Mouse (Mus musculus) urinary bladder, postnatal 0 days (tissue): Measurements from ENCODE around the gene 9130019O22Rik. TPM values are rescaled to one million over a fixed set of nuclear protein-coding genes. Genes with fewer than 3 reads are reported as not detected.

Experiments
- polyA plus RNA-seq: library from polyadenylated mRNA; unstranded; fragments of >200 nt; fragmentation: Nextera tagmentation; extraction: Ambion mirVana; gene quantifications from 2 replicates; pipeline ENCODE4 v1.2.1, GENCODE M21; 2015

Gene 9130019O22Rik
- 3.3 and 3.5 TPM in 2 replicates for polyA plus RNA-seq

DNA sequence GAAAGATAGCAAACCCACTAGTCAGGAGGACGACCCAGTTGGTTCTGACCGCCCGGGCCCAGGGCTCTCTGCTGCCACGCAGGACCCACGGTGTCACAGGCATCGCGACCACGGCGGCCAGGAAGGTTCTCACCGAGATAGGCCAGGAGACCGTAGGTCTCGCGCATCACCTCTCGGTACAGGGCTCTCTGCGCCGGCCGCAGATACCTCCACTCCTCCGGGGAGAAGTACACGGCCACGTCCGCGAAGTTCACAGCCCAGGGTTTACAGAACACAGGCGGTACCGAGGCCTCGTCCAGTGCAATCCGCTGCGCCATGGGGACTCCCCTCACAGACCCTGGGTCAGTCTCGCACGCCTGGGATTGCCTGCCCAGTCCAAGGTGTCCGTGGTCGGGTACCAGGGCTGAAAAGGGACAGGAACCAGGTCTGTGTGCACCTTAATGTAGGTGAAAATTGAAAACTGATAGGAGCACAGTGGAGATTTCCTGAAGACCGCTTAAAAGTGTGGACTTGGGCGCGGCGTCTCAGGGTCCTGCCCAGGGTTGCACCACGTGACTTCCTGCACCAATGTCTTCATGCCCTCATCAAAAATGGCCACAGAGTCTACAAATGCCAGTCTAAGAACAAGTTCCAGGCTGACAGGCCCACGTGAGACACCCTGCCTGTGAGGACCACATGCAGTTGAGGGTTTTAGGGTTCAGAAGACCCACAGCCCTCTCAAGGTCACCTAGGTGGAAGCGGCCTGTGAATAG is at the start of gene 9130019O22Rik:
Gene 9130019O22Rik, minus strand, starts transcription at position 526 of the 752 bp plus-strand sequence.

DNA sequence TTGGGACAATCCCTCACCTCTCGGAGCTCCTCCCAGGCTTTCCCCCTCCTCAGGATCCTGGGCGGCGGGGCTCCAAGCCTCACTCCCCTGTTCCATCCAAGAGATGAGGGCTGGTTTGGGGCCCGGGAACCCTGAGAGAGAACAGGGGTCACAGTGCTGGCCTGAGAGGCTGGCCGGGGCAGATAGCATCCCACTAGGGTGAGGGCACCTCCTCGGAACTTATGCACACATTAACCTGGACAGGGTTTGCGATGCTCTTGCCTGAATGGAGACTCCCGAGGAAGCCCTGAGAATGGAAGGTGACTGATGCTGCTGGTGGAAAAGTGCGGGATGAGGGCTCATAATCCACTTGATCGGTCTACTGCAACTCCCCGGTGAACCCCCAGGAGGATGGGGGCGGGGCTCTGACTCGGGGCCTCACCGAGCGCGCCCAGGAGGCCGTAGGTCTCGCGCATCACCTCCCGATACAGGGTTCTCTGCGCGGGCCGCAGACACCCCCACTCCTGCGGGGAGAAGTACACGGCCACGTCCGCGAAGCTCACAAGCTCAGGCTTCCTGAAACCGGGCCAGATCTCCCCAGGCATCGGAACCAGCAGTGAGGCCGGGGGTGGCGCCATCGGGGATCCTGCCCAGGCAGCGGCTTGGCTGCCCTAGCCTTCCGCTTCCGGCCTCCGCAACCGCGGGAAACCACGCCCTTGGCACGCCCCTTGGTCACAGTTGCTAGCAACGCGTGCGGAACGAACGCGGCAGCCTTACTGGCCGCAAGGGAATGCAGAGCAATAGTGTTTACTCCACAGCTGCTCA is 34.6 kb upstream of the 9130019O22Rik start, which contains the start of gene Zfp688:
Gene Zfp688, minus strand, starts transcription at position 681 of the 804 bp plus-strand sequence.

DNA sequence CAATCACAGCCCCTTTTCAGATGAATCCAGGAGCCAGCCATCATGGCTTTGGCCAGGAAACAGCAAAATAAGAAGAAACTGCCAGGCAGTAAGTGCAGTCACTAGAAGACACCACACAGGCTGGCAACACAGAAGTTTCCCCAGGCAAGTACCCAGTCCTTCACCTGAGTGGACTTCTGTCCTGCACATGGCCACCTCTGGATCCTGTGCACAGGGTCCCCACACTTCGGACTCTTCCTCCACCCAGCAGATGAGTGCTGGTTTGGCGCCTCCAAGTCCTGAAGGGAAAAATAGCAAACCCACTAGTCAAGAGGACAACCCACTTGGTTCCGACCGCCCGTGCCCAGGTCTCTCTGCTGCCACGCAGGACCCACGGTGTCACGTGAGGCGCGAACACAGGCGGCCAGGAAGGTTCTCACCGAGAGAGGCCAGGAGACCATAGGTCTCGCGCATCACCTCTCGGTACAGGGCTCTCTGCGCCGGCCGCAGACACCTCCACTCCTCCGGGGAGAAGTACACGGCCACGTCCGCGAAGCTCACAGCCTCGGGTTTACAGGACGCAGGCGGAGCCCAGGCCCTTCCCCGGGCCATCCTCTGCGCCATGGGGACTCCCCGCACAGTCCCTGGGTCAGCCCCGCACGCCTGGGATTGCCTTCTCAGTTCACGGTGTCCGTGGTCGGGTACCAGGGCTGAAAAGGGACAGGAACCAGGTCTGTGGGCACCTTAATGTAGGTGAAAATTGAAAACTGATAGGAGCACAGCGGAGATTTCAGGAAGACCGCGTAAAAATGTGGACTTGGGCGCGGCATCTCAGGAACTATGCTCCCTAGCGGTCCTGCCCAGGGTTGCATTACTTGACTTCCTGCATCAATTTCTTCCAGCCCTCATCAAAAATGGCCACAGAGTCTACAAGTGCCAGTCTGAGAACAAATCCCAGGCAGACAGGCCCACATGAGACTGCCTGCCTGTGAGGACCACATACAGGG is 19.3 kb upstream of the 9130019O22Rik start, which contains the start of gene Zfp764:
Gene Zfp764, minus strand, starts transcription at position 821 of the 986 bp plus-strand sequence.

DNA sequence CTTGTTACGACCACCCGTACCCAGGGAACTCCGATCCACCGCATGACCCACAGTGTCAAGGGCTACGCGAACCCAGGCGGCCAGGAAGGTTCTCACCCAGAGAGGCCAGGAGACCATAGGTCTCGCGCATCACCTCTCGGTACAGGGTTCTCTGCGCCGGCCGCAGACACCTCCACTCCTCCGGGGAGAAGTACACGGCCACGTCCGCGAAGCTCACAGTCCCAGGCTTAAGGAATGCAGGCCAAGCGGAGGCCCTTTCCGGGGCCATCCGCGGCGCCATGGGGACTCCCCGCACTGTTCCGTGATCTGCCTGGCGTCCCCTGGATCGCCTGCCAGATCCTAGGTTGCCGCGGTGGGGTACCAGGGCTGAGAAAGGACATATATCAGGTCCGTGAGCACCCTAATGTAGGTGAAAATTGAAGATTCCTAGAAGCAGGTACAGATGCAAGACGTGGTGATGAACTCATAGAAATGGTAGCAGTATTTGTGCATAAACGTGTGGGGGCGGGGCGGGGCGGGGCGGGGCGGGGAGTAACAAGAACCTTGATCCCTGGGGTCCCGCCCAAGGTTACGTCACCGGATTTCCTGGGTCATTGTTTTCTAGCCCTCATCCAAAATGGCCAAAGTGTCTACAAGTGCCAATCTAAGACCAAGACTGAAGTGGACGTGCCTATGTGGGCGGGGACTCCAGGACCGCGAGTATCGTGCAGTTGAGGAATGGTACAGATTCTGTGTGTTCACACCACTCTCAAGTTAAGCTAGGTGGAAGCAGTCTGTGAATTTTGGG is 6.4 kb upstream of the 9130019O22Rik start, which contains the start of gene E430018J23Rik:
Gene E430018J23Rik, minus strand, starts transcription at position 473 of the 787 bp plus-strand sequence.

DNA sequence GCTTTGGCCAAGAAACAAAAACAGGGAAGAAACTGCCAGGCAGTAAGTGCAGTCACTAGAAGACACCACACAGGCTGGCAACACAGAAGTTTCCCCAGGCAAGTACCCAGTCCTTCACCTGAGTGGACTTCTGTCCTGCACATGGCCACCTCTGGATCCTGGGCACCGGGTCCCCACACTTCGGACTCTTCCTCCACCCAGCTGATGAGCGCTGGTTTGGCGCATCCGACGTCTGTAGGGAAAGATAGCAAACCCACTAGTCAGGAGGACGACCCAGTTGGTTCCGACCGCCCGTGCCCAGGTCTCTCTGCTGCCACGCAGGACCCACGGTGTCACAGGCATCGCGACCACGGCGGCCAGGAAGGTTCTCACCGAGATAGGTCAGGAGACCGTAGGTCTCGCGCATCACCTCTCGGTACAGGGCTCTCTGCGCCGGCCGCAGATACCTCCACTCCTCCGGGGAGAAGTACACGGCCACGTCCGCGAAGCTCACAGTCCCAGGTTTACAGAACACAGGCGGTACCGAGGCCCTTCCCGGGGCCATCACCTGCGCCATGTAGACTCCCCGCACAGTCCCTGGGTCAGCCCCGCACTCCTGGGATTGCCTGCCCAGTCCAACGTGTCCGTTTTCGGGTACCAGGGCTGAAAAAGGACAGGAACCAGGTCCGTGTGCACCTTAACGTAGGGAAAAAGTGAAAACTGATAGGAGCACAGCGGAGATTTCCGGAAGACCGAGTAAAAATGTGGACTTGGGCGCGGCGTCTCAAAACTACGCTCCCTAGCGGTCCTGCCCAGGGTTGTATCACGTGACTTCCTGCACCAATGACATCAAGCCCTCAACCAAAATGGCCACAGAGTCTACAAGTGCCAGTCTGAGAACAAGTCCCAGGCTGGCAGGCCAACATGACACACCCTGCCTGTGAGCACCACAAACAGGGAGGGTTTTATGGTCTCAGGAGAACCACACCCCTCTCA is 11.4 kb downstream of the 9130019O22Rik start, which contains the start of gene Zfp747:
Gene Zfp747, minus strand, starts transcription at position 780 of the 975 bp plus-strand sequence.

DNA sequence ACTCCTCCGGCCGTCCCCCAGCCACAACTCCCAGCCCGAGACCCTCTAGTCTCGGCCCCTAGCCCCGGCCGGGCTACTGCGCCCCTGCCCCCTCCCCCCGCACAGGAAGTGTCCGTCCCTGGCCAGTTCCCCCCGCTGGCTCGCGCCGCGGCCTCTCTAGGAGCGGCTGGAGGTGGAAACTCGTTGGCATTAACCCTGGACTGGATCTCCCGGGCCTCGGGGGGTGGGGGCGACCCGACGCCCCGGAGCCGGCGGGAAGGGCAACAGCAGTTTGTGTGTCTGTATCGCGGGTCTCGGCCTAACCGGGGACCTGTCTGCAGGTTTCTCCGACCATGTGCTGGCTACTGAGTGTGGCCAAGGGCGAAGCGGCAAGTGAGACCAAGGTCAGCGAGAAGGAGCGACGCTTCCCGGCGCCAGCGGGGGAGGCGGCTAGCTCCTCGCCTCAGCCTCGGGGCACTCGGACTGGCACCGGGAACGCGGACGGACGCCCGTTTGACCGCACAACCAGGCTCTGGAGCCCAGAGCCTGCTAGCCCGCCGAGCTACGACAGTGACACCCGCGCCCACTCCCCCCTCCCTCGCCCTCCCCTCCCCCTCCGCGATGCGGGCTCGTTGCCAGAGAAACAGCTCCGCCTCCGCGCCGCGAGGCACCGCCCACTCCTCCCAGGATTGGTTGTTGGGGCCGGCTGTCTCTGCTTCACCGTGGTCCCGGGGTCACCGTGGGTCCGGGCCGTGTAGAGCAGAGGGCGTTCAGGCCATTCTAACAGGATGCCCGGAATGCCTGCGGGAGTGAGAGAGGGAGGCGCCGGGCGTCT is 41.2 kb downstream of the 9130019O22Rik start, which contains the start of gene Zfp768:
Gene Zfp768, minus strand, starts transcription at position 78 of the 814 bp plus-strand sequence.

Other genes starting within 250 kb of the 9130019O22Rik start
- gene Spn, start 249.3 kb downstream of the 9130019O22Rik start, polyA plus RNA-seq: 0.13 TPM in 2 replicates
- gene Cd2bp2, start 191.1 kb downstream of the 9130019O22Rik start, polyA plus RNA-seq: 27.0 and 31.8 TPM in 2 replicates
- gene Tbc1d10b, start 178.7 kb downstream of the 9130019O22Rik start, polyA plus RNA-seq: 12.6 and 12.7 TPM in 2 replicates
- gene Mylpf, start 178.3 kb downstream of the 9130019O22Rik start, polyA plus RNA-seq: 2.5 and 3.2 TPM in 2 replicates
- 12.0 and 13.4 TPM in 2 replicates for gene Zfp553, start 154.1 kb downstream of the 9130019O22Rik start, polyA plus RNA-seq
- 8.5 and 10.1 TPM in 2 replicates for gene Sept1, start 154.0 kb downstream of the 9130019O22Rik start, polyA plus RNA-seq
- gene Zfp771, start 142.9 kb downstream of the 9130019O22Rik start, polyA plus RNA-seq: 49.9 and 51.6 TPM in 2 replicates
- 53.2 and 54.2 TPM in 2 replicates for gene Dctpp1, start 126.5 kb downstream of the 9130019O22Rik start, polyA plus RNA-seq
- 41.8 and 42.9 TPM in 2 replicates for gene Sephs2, start 113.1 kb downstream of the 9130019O22Rik start, polyA plus RNA-seq
- 0.49 and 1.5 TPM in 2 replicates for gene Itgal, start 90.9 kb downstream of the 9130019O22Rik start, polyA plus RNA-seq
- 8.6 and 9.7 TPM in 2 replicates for gene Zfp768, start 41.6 kb downstream of the 9130019O22Rik start, polyA plus RNA-seq
- 5.0 and 5.6 TPM in 2 replicates for gene Zfp747, start 11.1 kb downstream of the 9130019O22Rik start, polyA plus RNA-seq
- gene E430018J23Rik, start 6.5 kb upstream of the 9130019O22Rik start, polyA plus RNA-seq: 3.7 and 4.1 TPM in 2 replicates
- gene Zfp764, start 19.7 kb upstream of the 9130019O22Rik start, polyA plus RNA-seq: 5.0 and 5.3 TPM in 2 replicates
- 15.9 and 16.3 TPM in 2 replicates for gene Zfp688, start 34.9 kb upstream of the 9130019O22Rik start, polyA plus RNA-seq
- 2.7 and 2.8 TPM in 2 replicates for gene Zfp689, start 62.0 kb upstream of the 9130019O22Rik start, polyA plus RNA-seq
- gene Prr14, start 72.4 kb upstream of the 9130019O22Rik start, polyA plus RNA-seq: 40.2 and 41.9 TPM in 2 replicates
- 6.4 and 8.7 TPM in 2 replicates for gene Fbrs, start 92.0 kb upstream of the 9130019O22Rik start, polyA plus RNA-seq
- gene Srcap, start 124.8 kb upstream of the 9130019O22Rik start, polyA plus RNA-seq: 20.0 and 20.5 TPM in 2 replicates
- 6.0 and 6.3 TPM in 2 replicates for gene Gm42715, start 132.4 kb upstream of the 9130019O22Rik start, polyA plus RNA-seq
- 6.1 and 7.4 TPM in 2 replicates for gene Tmem265, start 174.2 kb upstream of the 9130019O22Rik start, polyA plus RNA-seq
- 23.7 and 25.8 TPM in 2 replicates for gene Phkg2, start 186.2 kb upstream of the 9130019O22Rik start, polyA plus RNA-seq
- gene Ccdc189, start 201.4 kb upstream of the 9130019O22Rik start, polyA plus RNA-seq: 2.7 and 4.4 TPM in 2 replicates
- 18.1 and 21.6 TPM in 2 replicates for gene Rnf40, start 201.6 kb upstream of the 9130019O22Rik start, polyA plus RNA-seq
- 2.9 and 3.5 TPM in 2 replicates for gene Zfp629, start 228.6 kb upstream of the 9130019O22Rik start, polyA plus RNA-seq